Mouse (Mus musculus) neural tube, embryonic 14.5 days (tissue): ENCODE measurements around the gene Capn1. TPM values are rescaled to one million over a fixed set of nuclear protein-coding genes. Genes with fewer than 3 reads are reported as not detected.

Experiments used
- ATAC-seq: fragments of 200-750 bp; cut with Nextera tagmentation; 2 replicates; pipeline ENCODE4 v1.8.0; 2017; ENCODE audit warnings: low read depth, mild to moderate bottlenecking, moderate TSS enrichment, moderate library complexity
- H3K27ac ChIP-seq: fragments of 300-500 bp; sonication (generic); 2 replicates; pipeline ENCODE4 v1.5.1; 2014; ENCODE audit warnings: low read depth, mild to moderate bottlenecking, control low read depth, low read length, moderate library complexity, mixed read lengths
- H3K27me3 ChIP-seq: fragments of 300-500 bp; sonication (generic); 2 replicates; pipeline ENCODE4 v1.6.1; 2014; ENCODE audit warnings: low read length; ENCODE audit not compliant: control insufficient read depth, insufficient read depth
- H3K36me3 ChIP-seq: fragments of 300-500 bp; sonication (generic); 2 replicates; pipeline ENCODE4 v1.6.1; 2014; ENCODE audit warnings: low read length, mixed read lengths; ENCODE audit not compliant: control insufficient read depth, insufficient read depth
- H3K4me1 ChIP-seq: fragments of 300-500 bp; sonication (generic); 2 replicates; pipeline ENCODE4 v1.6.1; 2014; ENCODE audit warnings: low read length; ENCODE audit not compliant: control insufficient read depth, insufficient read depth
- H3K4me2 ChIP-seq: fragments of 300-500 bp; sonication (generic); 2 replicates; pipeline ENCODE4 v1.6.1; 2014; ENCODE audit warnings: mild to moderate bottlenecking, low read depth, low read length, control low read depth
- H3K4me3 ChIP-seq: fragments of 300-500 bp; sonication (generic); 2 replicates; pipeline ENCODE4 v1.5.1; 2014; ENCODE audit warnings: low read depth, low read length, control low read depth, mixed read lengths
- H3K9ac ChIP-seq: fragments of 300-500 bp; sonication (generic); replicated peaks from 2 replicates; pipeline ENCODE4 v1.6.1; 2014; ENCODE audit warnings: low read depth, mild to moderate bottlenecking, control low read depth, low read length, mixed read lengths
- H3K9me3 ChIP-seq: fragments of 300-500 bp; sonication (generic); 2 replicates; pipeline ENCODE4 v1.6.1; 2016; ENCODE audit warnings: low read length; ENCODE audit not compliant: control insufficient read depth
- WGBS: fragments of 180-500 bp; shearing (Covaris S2); extraction: QIAGEN DNeasy Blood & Tissue Kit; methylation state at CpG from one replicate; pipeline ENCODE4 v1.1.7; 2014; 5-methylcytosine and 5-hydroxymethylcytosine counted together
- polyA plus RNA-seq: library from polyadenylated mRNA; unstranded; fragments of >200 nt; fragmentation: Nextera tagmentation; extraction: Ambion mirVana; gene quantifications from 2 replicates; pipeline ENCODE4 v1.2.1, GENCODE M21; 2014

Gene Capn1
- polyA plus RNA-seq, 1 experiment from 2014 or later: 3.4 TPM

GRCm38 (mm10) chr19:5954031-5954710 is 61.5 kb downstream of the Capn1 start:
- WGBS: 68% methylated on average over 22 of the region's 22 CpGs

GRCm38 (mm10) chr19:5953201-5953770 is 62.4 kb downstream of the Capn1 start:
- Histone ChIP-seq H3K4me2 (no peak overlapping the region), H3K9ac (no peak overlapping the region), H3K4me3 (no peak overlapping the region), H3K27me3 (no peaks in the 10 kb centered on the region), H3K36me3 (peaks cover 14% of the 10 kb centered on the region), H3K4me1 (no peaks in the 10 kb centered on the region), H3K9me3 (no peaks in the 10 kb centered on the region), H3K27ac (no peak overlapping the region)
- 95% methylated on average over 19 of the region's 19 CpGs for WGBS
- no peak for ATAC-seq

More at GRCm38 (mm10) chr19:5954031-5954710, 61.5 kb downstream of the Capn1 start:
- H3K9me3 ChIP-seq: no peaks in the 10 kb centered on the region
- no peak overlapping the region for H3K4me2 ChIP-seq
- no peak for ATAC-seq
- H3K9ac ChIP-seq: no peak overlapping the region
- peaks cover 14% of the 10 kb centered on the region for H3K36me3 ChIP-seq
- H3K4me1 ChIP-seq: no peaks in the 10 kb centered on the region
- no peaks in the 10 kb centered on the region for H3K27me3 ChIP-seq
- H3K27ac ChIP-seq: no peak overlapping the region
- H3K4me3 ChIP-seq: no peak overlapping the region

- H3K9ac ChIP-seq: no peak overlapping the region
- ATAC-seq: no peak
- no peaks in the 10 kb centered on the region for H3K27me3 ChIP-seq
- 81% methylated on average over 13 of the region's 13 CpGs for WGBS
- peaks cover 14% of the 10 kb centered on the region for H3K36me3 ChIP-seq
- no peak overlapping the region for H3K4me2 ChIP-seq
- no peaks in the 10 kb centered on the region for H3K9me3 ChIP-seq
- no peaks in the 10 kb centered on the region for H3K4me1 ChIP-seq
- H3K4me3 ChIP-seq: no peak overlapping the region
- H3K27ac ChIP-seq: no peak overlapping the region
Observed at GRCm38 (mm10) chr19:5952071-5952691, 63.5 kb downstream of the Capn1 start.

- H3K4me1 ChIP-seq: no peaks in the 10 kb centered on the region
- no peaks in the 10 kb centered on the region for H3K9me3 ChIP-seq
- H3K4me2 ChIP-seq: no peak overlapping the region
- no peaks in the 10 kb centered on the region for H3K27me3 ChIP-seq
- H3K27ac ChIP-seq: no peak overlapping the region
- WGBS: 91% methylated on average over 16 of the region's 16 CpGs
- no peak overlapping the region for H3K9ac ChIP-seq
- peaks cover 14% of the 10 kb centered on the region for H3K36me3 ChIP-seq
- no peak for ATAC-seq
- H3K4me3 ChIP-seq: no peak overlapping the region
Observed at GRCm38 (mm10) chr19:5951631-5952030, 64.1 kb downstream of the Capn1 start.

- no peak for ATAC-seq
Observed at GRCm38 (mm10) chr19:5950218-5950617, 65.5 kb downstream of the Capn1 start.

GRCm38 (mm10) chr19:5945891-5946290 is 69.8 kb downstream of the Capn1 start:
- H3K9ac ChIP-seq: no peak overlapping the region
- H3K9me3 ChIP-seq: no peaks in the 10 kb centered on the region
- WGBS: 84% methylated on average over 8 of the region's 8 CpGs
- H3K4me1 ChIP-seq: no peaks in the 10 kb centered on the region
- H3K36me3 ChIP-seq: peaks cover 7% of the 10 kb centered on the region; the same call in 1 of the 2 replicates
- H3K4me3 ChIP-seq: no peak overlapping the region
- no peak overlapping the region for H3K4me2 ChIP-seq
- H3K27ac ChIP-seq: no peak overlapping the region
- ATAC-seq: no peak
- H3K27me3 ChIP-seq: no peaks in the 10 kb centered on the region

More at GRCm38 (mm10) chr19:5950218-5950617, 65.5 kb downstream of the Capn1 start:
- Histone ChIP-seq H3K4me2 (no peak overlapping the region), H3K4me1 (no peaks in the 10 kb centered on the region), H3K9ac (no peak overlapping the region), H3K9me3 (no peaks in the 10 kb centered on the region), H3K36me3 (peaks cover 14% of the 10 kb centered on the region), H3K27me3 (no peaks in the 10 kb centered on the region), H3K4me3 (no peak overlapping the region), H3K27ac (no peak overlapping the region)
- 97% methylated on average over 11 of the region's 11 CpGs for WGBS

GRCm38 (mm10) chr19:5945027-5945426 is 70.7 kb downstream of the Capn1 start:
- H3K9ac ChIP-seq: no peak overlapping the region
- no peaks in the 10 kb centered on the region for H3K9me3 ChIP-seq
- H3K36me3 ChIP-seq: no peaks in the 10 kb centered on the region
- no peak overlapping the region for H3K27ac ChIP-seq
- H3K4me3 ChIP-seq: no peak overlapping the region
- H3K27me3 ChIP-seq: no peaks in the 10 kb centered on the region
- no peak overlapping the region for H3K4me2 ChIP-seq
- ATAC-seq: no peak
- WGBS: 78% methylated on average over 7 of the region's 7 CpGs
- no peaks in the 10 kb centered on the region for H3K4me1 ChIP-seq

GRCm38 (mm10) chr19:5944145-5944544 is 71.6 kb downstream of the Capn1 start:
- Histone ChIP-seq H3K27me3 (no peaks in the 10 kb centered on the region), H3K4me3 (no peak overlapping the region), H3K4me2 (no peak overlapping the region), H3K27ac (no peak overlapping the region), H3K9me3 (no peaks in the 10 kb centered on the region), H3K9ac (no peak overlapping the region), H3K4me1 (no peaks in the 10 kb centered on the region), H3K36me3 (no peaks in the 10 kb centered on the region)
- WGBS: 68% methylated on average over 8 of the region's 8 CpGs
- ATAC-seq: no peak

GRCm38 (mm10) chr19:5943404-5943803 is 72.3 kb downstream of the Capn1 start:
- Histone ChIP-seq H3K4me2 (no peak overlapping the region), H3K9me3 (no peaks in the 10 kb centered on the region), H3K27me3 (no peaks in the 10 kb centered on the region), H3K36me3 (no peaks in the 10 kb centered on the region), H3K27ac (no peak overlapping the region), H3K4me3 (no peak overlapping the region), H3K4me1 (no peaks in the 10 kb centered on the region), H3K9ac (no peak overlapping the region)
- 91% methylated on average over 15 of the region's 15 CpGs for WGBS
- no peak for ATAC-seq
